Comparison of ENCODE assay signal across 12 mouse cellular contexts in genomic region chr13:109775197-109775596, GRCm38 (mm10).
A peak's percentile ranks its signal among the peaks of the same experiment; 100 is the strongest.
DNase-seq lines count a peak whose midpoint lies in the region; ATAC-seq and TF ChIP-seq lines count a peak whose summit lies in the region.
"Had no signal": no experiment of that assay in that cellular context is flagged by ENCODE, and none has a peak within 500 bp of the region (broad histone marks: within the 10 kb centered on the region; RNA-seq: fewer than 3 reads in every experiment).

No protein-coding gene starts in this region.

- no peak for ATAC-seq in heart, embryonic 14.5 days (ENCODE audit: insufficient number of reproducible peaks, insufficient read depth, low FRiP score, low read depth)
- 0 out of 2 replicates have a peak, but pooled peaks have one; percentile 24 for ATAC-seq in hindbrain, postnatal 0 days
- no peak for ATAC-seq in kidney, embryonic 16.5 days (ENCODE audit: low FRiP score, low TSS enrichment)

- H3K27ac ChIP-seq in heart, embryonic 14.5 days (replicated peaks in 1 of 2; ENCODE audit: control insufficient read depth in 1 of 2, insufficient read depth in 1 of 2, low read depth in 2 of 2, low read length in 2 of 2), result peak overlapping the region; percentile 72 to 78; a peak in 2 of 4 replicates
- H3K27ac ChIP-seq in MEL (ENCODE audit: control insufficient read depth, low read depth, low read length), result no peak overlapping the region
- H3K27ac ChIP-seq in hindbrain, postnatal 0 days, result no peak overlapping the region
- H3K27ac ChIP-seq in kidney, embryonic 16.5 days (ENCODE audit: low read length), result no peak overlapping the region
- H3K27ac ChIP-seq: embryonic facial prominence, embryonic 13.5 days had no signal

- TF ChIP-seq POLR2A in MEL (IDR thresholded peaks at IDR 0.05; ENCODE audit: control insufficient read depth in 1 of 2, insufficient read depth in 1 of 2, low read depth in 1 of 2, low read length in 2 of 2, poor library complexity in 1 of 2), result no peak
- no peak for TF ChIP-seq POLR2A in lung, adult 2 months (IDR thresholded peaks at IDR 0.05; ENCODE audit: borderline replicate concordance, extremely low read depth, low read depth, low read length)

- TF ChIP-seq EP300 in MEL (IDR thresholded peaks at IDR 0.05; ENCODE audit: low read depth in 1 of 2, low read length in 2 of 2), result no peak

- H3K9me3 ChIP-seq in heart, embryonic 14.5 days (ENCODE audit: control insufficient read depth, low read length), result no peaks in the 10 kb centered on the region
- H3K9me3 ChIP-seq in E14TG2a.4 (ENCODE audit: low read length) (no peaks in the 10 kb centered on the region), MEL (replicated peaks; ENCODE audit: insufficient read depth, low read length) (no peaks in the 10 kb centered on the region)
- H3K9me3 ChIP-seq in hindbrain, postnatal 0 days (ENCODE audit: low read length), result no peaks in the 10 kb centered on the region
- H3K9me3 ChIP-seq in kidney, embryonic 16.5 days (ENCODE audit: low read length), result no peaks in the 10 kb centered on the region
- H3K9me3 ChIP-seq: embryonic facial prominence, embryonic 13.5 days had no signal

- no peak overlapping the region for H3K9ac ChIP-seq in heart, embryonic 14.5 days (ENCODE audit: low read length)
- H3K9ac ChIP-seq in MEL (ENCODE audit: control insufficient read depth, low read depth, low read length, poor library complexity, severe bottlenecking), result no peak overlapping the region
- no peak overlapping the region for H3K9ac ChIP-seq in hindbrain, postnatal 0 days (replicated peaks; ENCODE audit: low read length)
- H3K9ac ChIP-seq in kidney, embryonic 16.5 days (replicated peaks; ENCODE audit: low read length), result no peak overlapping the region
- H3K9ac ChIP-seq: liver, embryonic 14.5 days had no signal

- H3K4me1 ChIP-seq in heart, embryonic 14.5 days (ENCODE audit: control insufficient read depth in 2 of 2, insufficient read depth in 2 of 2, low read length in 2 of 2), result peaks cover 5 to 15% of the 10 kb centered on the region in 2 experiments
- peaks cover 66% of the 10 kb centered on the region for H3K4me1 ChIP-seq in E14TG2a.4 (replicated peaks; ENCODE audit: low read depth, low read length)
- H3K4me1 ChIP-seq in MEL (ENCODE audit: control insufficient read depth in 1 of 2, insufficient read depth in 2 of 2, low read length in 2 of 2), result peaks cover 7 to 8% of the 10 kb centered on the region in 2 experiments
- 0 out of 2 replicates have a peak, but pooled peaks cover 4% of the 10 kb centered on the region for H3K4me1 ChIP-seq in hindbrain, postnatal 0 days (ENCODE audit: insufficient read depth, low read length)
- H3K4me1 ChIP-seq in lung, adult 2 months (ENCODE audit: control insufficient read depth, insufficient read depth, low read length), result peaks cover 2% of the 10 kb centered on the region; the same call in 1 of the 2 replicates
- H3K4me1 ChIP-seq in kidney, embryonic 16.5 days (ENCODE audit: insufficient read depth, low read length), result peaks cover 14% of the 10 kb centered on the region

- no peaks in the 10 kb centered on the region for H3K27me3 ChIP-seq in heart, embryonic 14.5 days (ENCODE audit: control insufficient read depth, insufficient read depth, low read length)
- H3K27me3 ChIP-seq in E14TG2a.4 (ENCODE audit: insufficient read depth, low read length) (no peaks in the 10 kb centered on the region), MEL (ENCODE audit: control insufficient read depth in 1 of 2, insufficient read depth in 2 of 2, low read length in 2 of 2) (no peaks in the 10 kb centered on the region)
- H3K27me3 ChIP-seq in hindbrain, postnatal 0 days (ENCODE audit: insufficient read depth, low read length), result no peaks in the 10 kb centered on the region
- H3K27me3 ChIP-seq in kidney, embryonic 16.5 days (ENCODE audit: insufficient read depth, low read length), result no peaks in the 10 kb centered on the region
- H3K27me3 ChIP-seq: embryonic facial prominence, embryonic 13.5 days had no signal

- H3K79me2 ChIP-seq in MEL (ENCODE audit: control insufficient read depth, insufficient read depth, low read length, poor library complexity), result no peaks in the 10 kb centered on the region

- TF ChIP-seq CTCF in E14TG2a.4 (conservative IDR thresholded peaks at IDR 0.05; ENCODE audit: low read length) (no peak), MEL (IDR thresholded peaks at IDR 0.05 in 2 of 3, conservative IDR thresholded peaks at IDR 0.05 in 1 of 3; ENCODE audit: control insufficient read depth in 1 of 3, insufficient read depth in 1 of 3, low read depth in 2 of 3, low read length in 3 of 3, poor library complexity in 1 of 3, severe bottlenecking in 1 of 3) (no peak)
- TF ChIP-seq CTCF in hindbrain, postnatal 0 days (IDR thresholded peaks at IDR 0.05; ENCODE audit: low read depth), result no peak
- TF ChIP-seq CTCF in lung, adult 2 months (IDR thresholded peaks at IDR 0.05; ENCODE audit: insufficient read depth, low read length), result no peak

- intact Hi-C loops in heart, postnatal 10 days (cut with DNase I), result loop anchor here (5.0 kb wide), 2 partner anchors 242 to 267 kb away; no protein-coding TSS in a partner anchor

- WGBS in heart, embryonic 14.5 days, result 10% methylated on average over 5 of the region's 5 CpGs
- 36% methylated on average over 5 of the region's 5 CpGs for whole genome bisulfite sequencing in hindbrain, postnatal 0 days
- WGBS in lung, adult 2 months, result 54% methylated on average over 5 of the region's 5 CpGs
- WGBS in kidney, embryonic 16.5 days, result 32% methylated on average over 5 of the region's 5 CpGs

- no peak for TF ChIP-seq RAD21 in MEL (IDR thresholded peaks at IDR 0.05; ENCODE audit: low read depth, low read length)

- H3K36me3 ChIP-seq in heart, embryonic 14.5 days (ENCODE audit: control insufficient read depth, insufficient read depth, low read length), result peaks cover 20% of the 10 kb centered on the region
- H3K36me3 ChIP-seq in E14TG2a.4 (ENCODE audit: insufficient read depth, low read length), result no peaks in the 10 kb centered on the region
- H3K36me3 ChIP-seq in MEL (ENCODE audit: control insufficient read depth in 1 of 2, insufficient read depth in 2 of 2, low read length in 2 of 2), result peaks cover 13 to 24% of the 10 kb centered on the region in 2 experiments
- no peaks in the 10 kb centered on the region for H3K36me3 ChIP-seq in hindbrain, postnatal 0 days (ENCODE audit: insufficient read depth, low read length)
- H3K36me3 ChIP-seq in kidney, embryonic 16.5 days (ENCODE audit: insufficient read depth, low read length), result no peaks in the 10 kb centered on the region
- H3K36me3 ChIP-seq: embryonic facial prominence, embryonic 13.5 days had no signal

- DNase-seq in heart, postnatal 10 days, result no peak
- peak; percentile 23 for DNase-seq in MEL (ENCODE audit: low read depth, low spot score)
- peak; percentile 14 for DNase-seq in hindbrain, postnatal 0 days (ENCODE audit: low spot score)
- no peak for DNase-seq in lung, adult 2 months
- DNase-seq: gastrocnemius, postnatal 14 days; kidney, adult 8-10 months; layer of hippocampus, postnatal 36 days had no signal

- peak overlapping the region; percentile 66; the same call in 1 of the 2 replicates for H3K4me2 ChIP-seq in heart, embryonic 14.5 days (ENCODE audit: low read length)
- no peak overlapping the region for H3K4me2 ChIP-seq in hindbrain, postnatal 0 days (ENCODE audit: low read depth, low read length)
- H3K4me2 ChIP-seq in kidney, embryonic 16.5 days (replicated peaks; ENCODE audit: low read depth, low read length), result no peak overlapping the region

- no peak overlapping the region for H3K4me3 ChIP-seq in heart, embryonic 14.5 days (ENCODE audit: control insufficient read depth in 1 of 2, insufficient read depth in 1 of 2, low read depth in 1 of 2, low read length in 2 of 2)
- H3K4me3 ChIP-seq in E14TG2a.4 (replicated peaks; ENCODE audit: low read length), result 0 out of 2 replicates have a peak overlapping the region, but pooled peaks have one; percentile 5
- no peak overlapping the region; a peak in 1 of 4 replicates for H3K4me3 ChIP-seq in MEL (ENCODE audit: control insufficient read depth in 1 of 2, insufficient read depth in 1 of 2, low read depth in 2 of 2, low read length in 2 of 2)
- no peak overlapping the region for H3K4me3 ChIP-seq in hindbrain, postnatal 0 days (ENCODE audit: low read length)
- no peak overlapping the region for H3K4me3 ChIP-seq in lung, adult 2 months (replicated peaks; ENCODE audit: extremely low read depth, low read depth, low read length)
- no peak overlapping the region for H3K4me3 ChIP-seq in kidney, embryonic 16.5 days (ENCODE audit: low read length)

TF ChIP-seq in MEL, 35 proteins besides CTCF, POLR2A, EP300 and RAD21:
- no peak for TF ChIP-seq ZC3H11A (IDR thresholded peaks at IDR 0.05; ENCODE audit: low read depth, low read length)
- TF ChIP-seq RCOR1 (IDR thresholded peaks at IDR 0.05; ENCODE audit: low read depth, low read length), result no peak
- TF ChIP-seq JUND (IDR thresholded peaks at IDR 0.05; ENCODE audit: low read depth, low read length), result no peak
- TF ChIP-seq SMC3 (IDR thresholded peaks at IDR 0.05; ENCODE audit: low read depth, low read length), result no peak
- no peak for TF ChIP-seq ZMIZ1 (IDR thresholded peaks at IDR 0.05; ENCODE audit: low read depth, low read length)
- no peak for TF ChIP-seq POLR2AphosphoS2 (IDR thresholded peaks at IDR 0.05; ENCODE audit: low read length)
- TF ChIP-seq TBP (IDR thresholded peaks at IDR 0.05; ENCODE audit: low read depth, low read length), result no peak
- no peak for TF ChIP-seq TCF12 (IDR thresholded peaks at IDR 0.05; ENCODE audit: low read depth, low read length)
TF ChIP-seq in MEL: peak in this region for 0.

Comparison
In these comparisons a context has a peak if more than half of its experiments do, and no peak if none do; other contexts are left out.
1. H3K27ac ChIP-seq: peak in heart, embryonic 14.5 days (2 of 2); none in MEL (single experiment), hindbrain, postnatal 0 days (single experiment) and kidney, embryonic 16.5 days (single experiment).
2. DNase-seq: peak in MEL (single experiment) and hindbrain, postnatal 0 days (single experiment); none in heart, postnatal 10 days (0 of 2) and lung, adult 2 months (single experiment).